Mouse (Mus musculus): ENCODE results near the gene Srprb. TPM values are rescaled to one million over a fixed set of nuclear protein-coding genes. Genes with fewer than 3 reads are reported as not detected.

Srprb gene
- polyA plus RNA-seq, 1 experiment from 2014 or later = 61.2 TPM

- peaks cover 12% of the 10 kb centered on the region for H3K4me1 ChIP-seq (replicated peaks)
- no peak overlapping the region for H3K9ac ChIP-seq
- ATAC-seq (ENCODE audit: low FRiP score, low read depth) = no peak
- 86% methylated on average over 15 of the region's 15 CpGs for WGBS
- no peak overlapping the region for H3K4me3 ChIP-seq
- no peaks in the 10 kb centered on the region for H3K36me3 ChIP-seq
- no peak overlapping the region for H3K27ac ChIP-seq (replicated peaks)
- H3K9me3 ChIP-seq = no peaks in the 10 kb centered on the region
- no peaks in the 10 kb centered on the region for H3K27me3 ChIP-seq
- H3K4me2 ChIP-seq = peak overlapping the region; percentile 41; the same call in 1 of the 2 replicates
Measured at GRCm38 (mm10) chr9:103229037-103229867, 27.3 kb upstream of the Srprb start.

GRCm38 (mm10) chr9:103228370-103229003 lies 26.6 kb upstream of the Srprb start:
- ATAC-seq (ENCODE audit: low FRiP score, low read depth) = no peak
- H3K36me3 ChIP-seq = no peaks in the 10 kb centered on the region
- H3K9me3 ChIP-seq = no peaks in the 10 kb centered on the region
- H3K9ac ChIP-seq = no peak overlapping the region
- no peaks in the 10 kb centered on the region for H3K27me3 ChIP-seq
- 79% methylated on average over 13 of the region's 13 CpGs for WGBS
- H3K4me1 ChIP-seq (replicated peaks) = peaks cover 12% of the 10 kb centered on the region
- H3K4me3 ChIP-seq = no peak overlapping the region
- H3K27ac ChIP-seq (replicated peaks) = no peak overlapping the region
- no peak overlapping the region for H3K4me2 ChIP-seq

GRCm38 (mm10) chr9:103227760-103228159 lies 25.8 kb upstream of the Srprb start:
- Histone ChIP-seq H3K4me3 (no peak overlapping the region), H3K4me1 (replicated peaks) (peaks cover 12% of the 10 kb centered on the region), H3K9me3 (no peaks in the 10 kb centered on the region), H3K4me2 (no peak overlapping the region), H3K9ac (no peak overlapping the region), H3K27ac (replicated peaks) (no peak overlapping the region), H3K36me3 (no peaks in the 10 kb centered on the region), H3K27me3 (no peaks in the 10 kb centered on the region)
- ATAC-seq (ENCODE audit: low FRiP score, low read depth) = no peak
- 90% methylated on average over 16 of the region's 16 CpGs for WGBS

GRCm38 (mm10) chr9:103226806-103227205 lies 24.9 kb upstream of the Srprb start:
- no peak for ATAC-seq (ENCODE audit: low FRiP score, low read depth)
- Histone ChIP-seq H3K36me3 (no peaks in the 10 kb centered on the region), H3K27me3 (no peaks in the 10 kb centered on the region)

GRCm38 (mm10) chr9:103225464-103225863 lies 23.5 kb upstream of the Srprb start:
- no peaks in the 10 kb centered on the region for H3K36me3 ChIP-seq
- H3K4me1 ChIP-seq (replicated peaks) = peaks cover 4% of the 10 kb centered on the region
- no peak overlapping the region for H3K9ac ChIP-seq
- 67% methylated on average over 3 of the region's 3 CpGs for WGBS
- H3K27me3 ChIP-seq = no peaks in the 10 kb centered on the region
- H3K4me3 ChIP-seq = no peak overlapping the region
- H3K9me3 ChIP-seq = no peaks in the 10 kb centered on the region
- no peak for ATAC-seq (ENCODE audit: low FRiP score, low read depth)
- H3K27ac ChIP-seq (replicated peaks) = no peak overlapping the region
- H3K4me2 ChIP-seq = no peak overlapping the region

More at GRCm38 (mm10) chr9:103226806-103227205, 24.9 kb upstream of the Srprb start:
- Histone ChIP-seq H3K9ac (no peak overlapping the region), H3K4me2 (no peak overlapping the region), H3K4me1 (replicated peaks) (peaks cover 12% of the 10 kb centered on the region), H3K4me3 (no peak overlapping the region), H3K9me3 (no peaks in the 10 kb centered on the region), H3K27ac (replicated peaks) (no peak overlapping the region)
- WGBS = 92% methylated on average over 15 of the region's 15 CpGs

GRCm38 (mm10) chr9:103224721-103225120 lies 22.8 kb upstream of the Srprb start:
- H3K27me3 ChIP-seq = no peaks in the 10 kb centered on the region
- H3K9me3 ChIP-seq = no peaks in the 10 kb centered on the region
- H3K4me2 ChIP-seq = no peak overlapping the region
- WGBS = 95% methylated on average over 7 of the region's 7 CpGs
- H3K27ac ChIP-seq (replicated peaks) = no peak overlapping the region
- ATAC-seq (ENCODE audit: low FRiP score, low read depth) = no peak
- H3K4me1 ChIP-seq (replicated peaks) = no peaks in the 10 kb centered on the region
- H3K4me3 ChIP-seq = no peak overlapping the region
- H3K36me3 ChIP-seq = no peaks in the 10 kb centered on the region
- H3K9ac ChIP-seq = no peak overlapping the region

GRCm38 (mm10) chr9:103214281-103214680 lies 12.3 kb upstream of the Srprb start:
- 89% methylated on average over 6 of the region's 6 CpGs for WGBS
- Histone ChIP-seq H3K4me1 (replicated peaks) (no peaks in the 10 kb centered on the region), H3K4me3 (no peak overlapping the region), H3K27me3 (no peaks in the 10 kb centered on the region), H3K27ac (replicated peaks) (no peak overlapping the region), H3K9ac (no peak overlapping the region), H3K36me3 (no peaks in the 10 kb centered on the region), H3K4me2 (no peak overlapping the region), H3K9me3 (no peaks in the 10 kb centered on the region)
- no peak for ATAC-seq (ENCODE audit: low FRiP score, low read depth)

- no peak overlapping the region for H3K27ac ChIP-seq (replicated peaks)
- no peak for ATAC-seq (ENCODE audit: low FRiP score, low read depth)
- 57% methylated on average over 2 of the region's 2 CpGs for WGBS
- no peaks in the 10 kb centered on the region for H3K4me1 ChIP-seq (replicated peaks)
- H3K27me3 ChIP-seq = no peaks in the 10 kb centered on the region
- H3K9me3 ChIP-seq = no peaks in the 10 kb centered on the region
- no peak overlapping the region for H3K9ac ChIP-seq
- H3K4me2 ChIP-seq = no peak overlapping the region
- H3K4me3 ChIP-seq = no peak overlapping the region
- no peaks in the 10 kb centered on the region for H3K36me3 ChIP-seq
Measured at GRCm38 (mm10) chr9:103213631-103214030, 11.7 kb upstream of the Srprb start.

- H3K4me3 ChIP-seq = peak overlapping the region; percentile 17; the same call in 1 of the 2 replicates
- H3K4me2 ChIP-seq = peak overlapping the region; percentile 27
- H3K27ac ChIP-seq (replicated peaks) = no peak overlapping the region
- H3K9ac ChIP-seq = no peak overlapping the region
- no peaks in the 10 kb centered on the region for H3K4me1 ChIP-seq (replicated peaks)
- no peak for ATAC-seq (ENCODE audit: low FRiP score, low read depth)
- no peaks in the 10 kb centered on the region for H3K36me3 ChIP-seq
- H3K9me3 ChIP-seq = no peaks in the 10 kb centered on the region
- H3K27me3 ChIP-seq = no peaks in the 10 kb centered on the region
- WGBS = 82% methylated on average over 28 of the region's 28 CpGs
Measured at GRCm38 (mm10) chr9:103212654-103213420, 10.9 kb upstream of the Srprb start.

- 42% methylated on average over 6 of the region's 6 CpGs for WGBS
- no peaks in the 10 kb centered on the region for H3K36me3 ChIP-seq
- no peak overlapping the region for H3K4me2 ChIP-seq
- H3K4me1 ChIP-seq (replicated peaks) = no peaks in the 10 kb centered on the region
- no peak overlapping the region for H3K9ac ChIP-seq
- no peak; the same call in 1 of the 2 replicates for ATAC-seq (ENCODE audit: low FRiP score, low read depth)
- H3K9me3 ChIP-seq = no peaks in the 10 kb centered on the region
- H3K27me3 ChIP-seq = no peaks in the 10 kb centered on the region
- no peak overlapping the region for H3K4me3 ChIP-seq
- no peak overlapping the region for H3K27ac ChIP-seq (replicated peaks)
Measured at GRCm38 (mm10) chr9:103208802-103209423, 7.0 kb upstream of the Srprb start.

GRCm38 (mm10) chr9:103207846-103208245 lies 5.9 kb upstream of the Srprb start:
- H3K4me2 ChIP-seq = peak overlapping the region; percentile 50
- no peaks in the 10 kb centered on the region for H3K9me3 ChIP-seq
- H3K36me3 ChIP-seq = no peaks in the 10 kb centered on the region
- H3K4me1 ChIP-seq (replicated peaks) = no peaks in the 10 kb centered on the region
- H3K9ac ChIP-seq = no peak overlapping the region
- 10% methylated on average over 16 of the region's 16 CpGs for WGBS
- ATAC-seq (ENCODE audit: low FRiP score, low read depth) = peak; percentile 83
- H3K4me3 ChIP-seq = peak overlapping the region; percentile 14
- H3K27ac ChIP-seq (replicated peaks) = no peak overlapping the region
- no peaks in the 10 kb centered on the region for H3K27me3 ChIP-seq
